Mouse (Mus musculus): Measurements from ENCODE around the gene Gzmd.
"Not testable (repeated sequence)": the region's sequence is repeated elsewhere in the genome, so short reads cannot be mapped to it uniquely, and the experiment has no call there.

The Gzmd gene

GRCm38 (mm10) chr14:56132508-56132907 is at the start of gene Gzmd:
TSS of gene Gzmd (minus strand) at chr14:56132608.
- DNase-seq (ENCODE audit: low spot score) = not testable (repeated sequence)

- not testable (repeated sequence) for DNase-seq (ENCODE audit: low spot score)
Observed at GRCm38 (mm10) chr14:56177651-56178050, 45.2 kb upstream of the Gzmd start.

GRCm38 (mm10) chr14:56174499-56174898 is 42.1 kb upstream of the Gzmd start, which contains the start of gene Gzmn:
TSS of gene Gzmn (minus strand) at chr14:56174599.
- DNase-seq (ENCODE audit: low spot score) = no peak

GRCm38 (mm10) chr14:56173396-56173795 is 41.0 kb upstream of the Gzmd start:
- DNase-seq (ENCODE audit: low spot score) = no peak

GRCm38 (mm10) chr14:56172744-56173143 is 40.3 kb upstream of the Gzmd start:
- no peak for DNase-seq (ENCODE audit: low spot score)

- no peak for DNase-seq (ENCODE audit: low spot score)
Observed at GRCm38 (mm10) chr14:56168009-56168408, 35.6 kb upstream of the Gzmd start.

GRCm38 (mm10) chr14:56162109-56162508 is 29.7 kb upstream of the Gzmd start:
- no peak for DNase-seq (ENCODE audit: low spot score)

GRCm38 (mm10) chr14:56159479-56159878 is 27.1 kb upstream of the Gzmd start, which contains the start of gene Gzmg:
TSS of gene Gzmg (minus strand) at chr14:56159579.
- not testable (repeated sequence) for DNase-seq (ENCODE audit: low spot score)

- DNase-seq (ENCODE audit: low spot score) = no peak
Observed at GRCm38 (mm10) chr14:56155340-56155739, 22.9 kb upstream of the Gzmd start.

- DNase-seq (ENCODE audit: low spot score) = not testable (repeated sequence)
Observed at GRCm38 (mm10) chr14:56133675-56134074, 1.3 kb upstream of the Gzmd start.

GRCm38 (mm10) chr14:56128341-56128740 is 4.1 kb downstream of the Gzmd start:
- DNase-seq (ENCODE audit: low spot score) = no peak

- no peak for DNase-seq (ENCODE audit: low spot score)
Observed at GRCm38 (mm10) chr14:56123516-56123915, 8.9 kb downstream of the Gzmd start.

- no peak for DNase-seq (ENCODE audit: low spot score)
Observed at GRCm38 (mm10) chr14:56120525-56120924, 11.9 kb downstream of the Gzmd start, which contains the start of gene Gzme. TSS of gene Gzme (minus strand) at chr14:56120625.

GRCm38 (mm10) chr14:56115531-56116310 is 16.7 kb downstream of the Gzmd start:
- DNase-seq (ENCODE audit: low spot score) = not testable (repeated sequence)

- no peak for DNase-seq (ENCODE audit: low spot score)
Observed at GRCm38 (mm10) chr14:56105447-56106180, 26.8 kb downstream of the Gzmd start.

- DNase-seq (ENCODE audit: low spot score) = no peak
Observed at GRCm38 (mm10) chr14:56105016-56105415, 27.4 kb downstream of the Gzmd start.

GRCm38 (mm10) chr14:56103452-56103851 is 29.0 kb downstream of the Gzmd start:
- DNase-seq (ENCODE audit: low spot score) = no peak

GRCm38 (mm10) chr14:56102386-56102785 is 30.0 kb downstream of the Gzmd start, which contains the start of gene Ctsg:
TSS of gene Ctsg (minus strand) at chr14:56102574.
- no peak for DNase-seq (ENCODE audit: low spot score)

- DNase-seq (ENCODE audit: low spot score) = peak; percentile 3
Observed at GRCm38 (mm10) chr14:56098940-56099339, 33.5 kb downstream of the Gzmd start.

- DNase-seq (ENCODE audit: low spot score) = no peak
Observed at GRCm38 (mm10) chr14:56097597-56097996, 34.8 kb downstream of the Gzmd start.

- DNase-seq (ENCODE audit: low spot score) = no peak
Observed at GRCm38 (mm10) chr14:56093353-56093752, 39.1 kb downstream of the Gzmd start.

- no peak for DNase-seq (ENCODE audit: low spot score)
Observed at GRCm38 (mm10) chr14:56086711-56087110, 45.7 kb downstream of the Gzmd start.

GRCm38 (mm10) chr14:56085167-56085566 is 47.2 kb downstream of the Gzmd start, which contains the start of gene Mcpt8:
TSS of gene Mcpt8 (minus strand) at chr14:56085273.
- no peak for DNase-seq (ENCODE audit: low spot score)
